Mouse (Mus musculus) thymus, adult 2 months (tissue): ENCODE data around the gene Pycr2. TPM values are rescaled to one million over a fixed set of nuclear protein-coding genes. Genes with fewer than 3 reads are reported as not detected.

ENCODE experiments used
- DNase-seq: peaks from one replicate; pipeline ENCODE4 v3.0.0; 2021
- H3K27ac ChIP-seq: fragments of 200-500 bp; 2 replicates; pipeline ENCODE4 v1.5.1; 2012; ENCODE audit warnings: low read length, control low read depth; ENCODE audit not compliant: control insufficient read depth, insufficient read depth
- H3K27me3 ChIP-seq: fragments of 200-500 bp; 2 replicates; pipeline ENCODE4 v1.6.1; 2012; ENCODE audit warnings: mild to moderate bottlenecking, low read length, moderate library complexity, mixed read lengths; ENCODE audit not compliant: control insufficient read depth, insufficient read depth
- H3K36me3 ChIP-seq: fragments of 200-500 bp; 2 replicates; pipeline ENCODE4 v1.6.1; 2012; ENCODE audit warnings: mild to moderate bottlenecking, low read length, moderate library complexity; ENCODE audit not compliant: control insufficient read depth, insufficient read depth
- H3K4me1 ChIP-seq: fragments of 200-500 bp; replicated peaks from 2 replicates; pipeline ENCODE4 v1.6.1; 2012; ENCODE audit warnings: low read length; ENCODE audit not compliant: control insufficient read depth, insufficient read depth
- H3K4me3 ChIP-seq: fragments of 200-500 bp; 2 replicates; pipeline ENCODE4 v1.5.1; 2012; ENCODE audit warnings: mild to moderate bottlenecking, low read length, control low read depth, moderate library complexity; ENCODE audit not compliant: control insufficient read depth, insufficient read depth
- CTCF ChIP-seq: fragments of 200-500 bp; IDR thresholded peaks from 2 replicates; pipeline ENCODE4 v1.5.1; 2012; ENCODE audit warnings: mild to moderate bottlenecking, control low read depth, low read length, moderate library complexity, borderline replicate concordance; ENCODE audit not compliant: control insufficient read depth, poor library complexity, insufficient read depth; ENCODE audit errors: extremely low read depth
- POLR2A ChIP-seq: fragments of 200-500 bp; IDR thresholded peaks from 2 replicates; pipeline ENCODE4 v1.6.1; 2012; ENCODE audit warnings: mild to moderate bottlenecking, low read length, control low read depth, moderate library complexity; ENCODE audit not compliant: control insufficient read depth, poor library complexity, insufficient read depth; ENCODE audit errors: extremely low read depth
- WGBS: fragments of 180-500 bp; shearing (Covaris S2); methylation state at CpG from one replicate; pipeline ENCODE4 v1.1.7; 2018; 5-methylcytosine and 5-hydroxymethylcytosine counted together
- polyA plus RNA-seq: library from polyadenylated mRNA; depleted of rRNA; stranded (reverse); fragments of >200 nt; gene quantifications from 2 replicates; pipeline ENCODE4 v1.2.3, GENCODE M21; 2012

Pycr2 gene
- polyA plus RNA-seq, 1 experiment = 101 TPM

- no peak overlapping the region for H3K4me3 ChIP-seq
- WGBS = 38% methylated on average over 7 of the region's 7 CpGs
- no peak for DNase-seq
- no peaks in the 10 kb centered on the region for H3K36me3 ChIP-seq
- H3K4me1 ChIP-seq = peaks cover 54% of the 10 kb centered on the region
- no peak overlapping the region for H3K27ac ChIP-seq
- TF ChIP-seq POLR2A (no peak), CTCF (no peak)
- no peaks in the 10 kb centered on the region for H3K27me3 ChIP-seq
These were observed 36.8 kb downstream of the Pycr2 start for GRCm38 (mm10) chr1:180940776-180941460.

- TF ChIP-seq POLR2A (no peak), CTCF (no peak)
- WGBS = 24% methylated on average over 18 of the region's 18 CpGs
- Histone ChIP-seq H3K4me3 (peak overlapping the region; percentile 56), H3K4me1 (peaks cover 55% of the 10 kb centered on the region), H3K27me3 (no peaks in the 10 kb centered on the region), H3K27ac (no peak overlapping the region), H3K36me3 (no peaks in the 10 kb centered on the region)
- DNase-seq = no peak
These were observed 37.6 kb downstream of the Pycr2 start for GRCm38 (mm10) chr1:180941726-180942125.

DNA sequence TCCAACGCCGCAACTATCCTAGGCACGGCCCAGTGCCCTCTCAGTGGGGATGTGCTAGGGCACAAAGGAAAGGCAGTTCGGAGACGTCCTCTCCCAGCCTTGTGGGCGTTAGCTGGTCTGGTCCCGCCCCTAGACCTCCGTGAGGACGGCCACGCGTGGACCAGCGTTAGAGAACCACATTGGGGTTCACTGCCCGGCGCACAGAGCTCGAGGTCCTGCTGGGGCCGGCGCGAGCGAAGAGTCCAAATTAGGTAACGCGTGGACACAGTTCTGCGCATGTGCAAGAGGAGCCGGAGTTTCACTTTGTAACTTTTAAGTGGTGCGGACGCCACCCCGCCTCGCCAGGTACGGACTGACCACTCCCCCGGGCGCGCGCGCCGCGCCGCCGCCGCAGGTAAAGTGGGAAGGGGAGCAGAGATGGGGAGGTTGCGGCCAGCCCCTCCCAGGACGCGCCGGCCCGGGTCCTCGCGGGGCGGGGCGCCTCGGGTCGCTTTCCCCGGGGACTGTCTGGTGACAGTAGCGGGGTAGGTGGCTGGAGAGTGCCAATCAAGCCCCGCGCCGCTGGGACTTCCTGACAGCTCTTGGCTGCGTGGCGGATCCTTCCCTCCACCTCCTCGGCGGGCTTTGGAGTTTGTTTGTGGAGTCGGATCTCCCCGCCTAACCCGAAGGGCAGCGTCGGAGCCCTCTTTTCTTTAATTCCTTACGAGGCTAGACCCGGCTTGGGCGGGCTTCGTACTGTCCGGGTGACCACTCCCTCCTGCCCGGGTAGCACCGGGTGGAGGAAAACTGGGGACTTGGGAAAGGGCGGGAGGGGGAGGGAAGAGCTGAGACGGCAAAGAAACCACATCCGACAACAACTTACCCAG is 38.3 kb downstream of the Pycr2 start, which contains the start of gene Tmem63a:
Gene Tmem63a, plus strand, starts transcription at position 179 of the 866 bp plus-strand sequence.
- Histone ChIP-seq H3K36me3 (no peaks in the 10 kb centered on the region), H3K27ac (peak within 1 kb of the TSS; percentile 15; the same call in 1 of the 2 replicates), H3K4me3 (peak within 1 kb of the TSS; percentile 56), H3K4me1 (peaks cover 51% of the 10 kb centered on the region), H3K27me3 (no peaks in the 10 kb centered on the region)
- peak; percentile 70 for DNase-seq
- TF ChIP-seq POLR2A (peak; percentile 35; the same call in 1 of the 2 replicates), CTCF (no peak)
- WGBS = under 1% methylated on average over 73 of the region's 73 CpGs

- Histone ChIP-seq H3K27ac (peak overlapping the region; percentile 20; the same call in 1 of the 2 replicates), H3K36me3 (no peaks in the 10 kb centered on the region), H3K4me3 (peak overlapping the region; percentile 56), H3K27me3 (no peaks in the 10 kb centered on the region), H3K4me1 (peaks cover 51% of the 10 kb centered on the region)
- DNase-seq = no peak
- WGBS = 70% methylated on average over 11 of the region's 11 CpGs
- TF ChIP-seq POLR2A = no peak
- TF ChIP-seq CTCF = no peak
These were observed 39.0 kb downstream of the Pycr2 start for GRCm38 (mm10) chr1:180943032-180943644.

GRCm38 (mm10) chr1:180943896-180944295 is 39.8 kb downstream of the Pycr2 start:
- H3K4me3 ChIP-seq = no peak overlapping the region
- TF ChIP-seq POLR2A (no peak), CTCF (no peak)
- whole genome bisulfite sequencing = 81% methylated on average over 1 of the region's 1 CpGs
- DNase-seq = no peak
- H3K4me1 ChIP-seq = peaks cover 51% of the 10 kb centered on the region
- no peaks in the 10 kb centered on the region for H3K27me3 ChIP-seq
- H3K27ac ChIP-seq = no peak overlapping the region
- H3K36me3 ChIP-seq = no peaks in the 10 kb centered on the region

DNA sequence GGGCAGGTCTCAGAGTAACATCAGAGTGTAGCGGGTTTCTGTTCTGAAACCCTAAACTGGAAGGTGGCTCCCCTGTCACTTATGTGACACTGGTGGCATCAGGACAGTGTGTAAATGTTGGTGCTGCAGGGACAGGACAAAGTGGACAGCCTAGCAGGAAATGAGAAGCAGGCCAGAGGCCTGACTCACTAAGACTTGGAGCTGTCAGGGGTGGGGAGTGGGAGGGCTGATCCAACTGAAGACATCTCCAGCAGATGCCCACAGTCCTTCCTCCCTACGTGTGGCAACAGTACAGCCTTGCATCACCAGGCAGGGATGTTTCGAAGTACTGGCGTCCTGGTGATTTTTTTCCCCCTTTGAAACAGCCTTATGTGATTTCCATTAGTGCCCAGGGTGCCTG is 40.5 kb downstream of the Pycr2 start:
- no peaks in the 10 kb centered on the region for H3K36me3 ChIP-seq
- H3K27me3 ChIP-seq = no peaks in the 10 kb centered on the region
- H3K4me1 ChIP-seq = peaks cover 51% of the 10 kb centered on the region
- no peak for DNase-seq
- 82% methylated on average over 4 of the region's 4 CpGs for WGBS
- no peak overlapping the region for H3K4me3 ChIP-seq
- TF ChIP-seq CTCF (no peak), POLR2A (no peak)
- H3K27ac ChIP-seq = peak overlapping the region; percentile 15
